Mouse (Mus musculus) ovary, adult 18-20 months (tissue): ENCODE data around the gene Spry2.

Source experiments
- DNase-seq: peaks from one replicate; pipeline ENCODE4 v3.0.0; 2022; ENCODE audit warnings: low spot score, mixed read lengths

Gene Spry2

DNA sequence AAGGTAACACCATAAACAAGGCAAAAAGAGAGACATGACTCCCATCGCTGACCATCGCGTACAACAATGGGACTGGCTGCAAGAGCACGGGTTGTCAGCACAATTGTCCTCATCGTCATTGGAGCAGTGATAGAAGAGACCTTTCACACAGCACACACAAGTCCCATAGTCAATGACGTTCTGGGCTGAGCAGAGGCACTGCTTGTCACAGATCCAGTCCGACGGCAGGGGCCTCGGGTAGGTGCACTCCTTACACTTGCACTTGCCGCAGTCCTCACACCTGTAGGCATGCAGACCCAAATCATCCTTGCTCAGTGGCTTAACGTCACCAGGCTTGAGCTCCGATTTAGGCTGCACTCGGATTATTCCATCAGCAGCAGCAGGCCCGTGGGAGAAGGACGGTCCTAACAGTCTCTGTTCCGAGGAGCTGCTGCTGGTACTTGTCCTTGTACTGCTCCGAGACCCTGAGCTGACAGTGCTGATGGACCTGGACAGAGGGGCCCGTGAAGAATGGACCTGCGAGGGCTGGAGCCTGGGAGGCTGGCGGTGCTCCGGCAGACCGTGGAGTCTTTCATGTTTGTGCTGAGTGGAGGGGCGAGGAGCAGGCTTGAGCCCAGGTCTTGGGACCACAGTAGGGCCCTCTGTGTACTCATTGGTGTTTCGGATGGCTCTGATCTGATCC is 3.5 kb downstream of the Spry2 start:
- DNase-seq: no peak

DNA sequence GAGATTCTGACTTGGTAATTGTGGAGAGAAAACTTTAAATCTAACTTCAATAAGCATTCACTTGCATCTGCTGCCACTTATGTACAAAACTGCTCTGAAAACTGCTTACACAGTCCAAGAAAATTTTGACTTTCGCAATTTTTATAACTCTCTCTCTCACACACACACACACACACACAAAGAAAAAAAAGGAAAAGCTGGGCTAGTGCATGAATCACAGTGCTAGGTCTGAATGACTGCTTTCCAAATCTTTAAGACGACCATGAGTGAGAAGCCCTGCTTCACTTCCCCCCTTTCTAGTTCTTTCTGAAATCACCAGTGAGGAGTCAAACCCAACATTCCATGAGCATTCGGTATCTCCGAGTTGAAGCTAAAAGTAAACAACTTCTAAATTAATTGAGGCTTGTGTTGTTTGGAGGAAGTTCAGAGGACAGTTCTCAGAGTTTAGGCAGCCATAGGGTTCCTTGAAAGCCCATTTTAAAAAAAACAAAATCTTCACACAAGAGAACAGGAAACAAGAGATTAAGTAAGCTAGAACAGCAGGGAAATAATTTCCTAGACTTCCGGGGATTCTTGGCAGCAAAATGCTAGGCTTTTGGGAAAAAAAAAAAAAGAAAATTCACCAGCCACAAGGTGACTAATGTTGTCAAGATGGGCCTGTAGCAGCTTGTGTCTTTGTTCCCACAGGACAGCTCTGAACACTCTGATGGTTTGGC is 5.9 kb downstream of the Spry2 start:
- DNase-seq: no peak

DNA sequence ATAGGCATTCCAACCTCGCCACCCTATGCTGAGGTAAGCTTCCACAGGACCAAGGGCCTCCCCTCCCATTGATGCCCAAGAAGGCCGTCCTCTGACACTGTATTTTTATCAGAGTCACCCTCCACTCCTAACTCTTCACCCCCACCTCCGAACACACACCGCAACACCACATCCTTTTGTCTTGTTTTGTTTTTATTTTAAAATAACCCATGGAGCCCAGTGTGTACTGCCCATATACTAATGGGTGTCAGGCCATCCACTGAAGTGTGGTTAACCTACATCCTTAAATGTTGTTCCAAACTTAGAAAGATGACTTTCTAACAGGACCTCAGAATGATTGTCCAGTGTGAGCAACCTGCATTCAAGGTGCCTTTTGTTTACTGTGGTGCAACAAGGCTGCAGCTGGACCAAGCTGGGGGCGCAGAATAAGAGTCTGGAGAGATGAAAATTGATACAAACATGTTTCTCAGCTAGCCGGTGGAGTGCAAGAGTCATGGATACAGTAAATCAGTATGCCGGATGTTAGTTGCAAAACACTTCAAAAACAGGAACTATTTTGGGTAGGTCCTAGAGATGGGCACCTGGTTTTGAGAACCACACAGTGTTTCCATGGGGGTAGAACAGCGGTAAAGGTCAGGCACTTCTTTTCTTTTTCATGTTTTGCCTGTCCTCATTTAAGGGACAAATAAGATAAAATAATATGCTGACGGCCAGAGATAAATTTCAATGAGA is 9.8 kb downstream of the Spry2 start:
- DNase-seq: no peak

DNA sequence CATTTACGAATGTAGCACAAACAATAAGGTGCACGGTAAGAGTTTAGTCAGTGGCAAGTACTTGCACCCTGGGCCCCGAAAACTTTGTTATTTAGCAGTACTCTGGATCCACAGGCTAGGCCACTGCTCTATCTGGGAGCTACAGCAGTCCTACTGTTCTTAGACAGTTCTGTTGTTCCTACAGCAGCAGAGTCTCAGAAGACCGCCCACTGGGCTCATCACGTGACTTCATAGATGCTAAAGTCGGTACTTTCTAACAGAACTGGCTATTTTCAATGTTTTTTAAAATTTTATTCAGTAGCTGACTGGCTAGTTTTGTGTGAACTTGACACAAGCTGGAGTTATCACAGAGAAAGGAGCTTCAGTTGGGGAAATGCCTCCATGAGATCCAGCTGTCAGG is 11.4 kb downstream of the Spry2 start:
- DNase-seq: no peak

DNA sequence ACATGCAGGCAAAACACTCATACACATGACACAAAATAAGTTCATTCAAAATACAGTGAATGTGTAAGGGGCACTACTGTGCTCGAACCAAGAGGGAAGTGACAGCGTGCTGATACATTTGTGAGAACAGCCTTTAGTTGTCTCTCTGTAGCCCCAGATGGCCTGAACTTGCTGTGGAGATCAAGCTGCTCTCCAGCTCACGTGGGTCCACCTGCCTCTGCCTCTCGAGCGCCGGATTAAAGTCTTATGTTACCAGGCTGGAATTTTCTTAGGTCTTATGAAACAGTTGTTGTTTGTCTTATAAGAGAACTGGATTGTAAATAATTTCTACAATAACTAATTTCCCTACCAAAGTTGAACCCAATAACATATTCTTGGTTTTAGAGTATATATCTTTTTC is 13.4 kb downstream of the Spry2 start:
- DNase-seq: no peak

DNA sequence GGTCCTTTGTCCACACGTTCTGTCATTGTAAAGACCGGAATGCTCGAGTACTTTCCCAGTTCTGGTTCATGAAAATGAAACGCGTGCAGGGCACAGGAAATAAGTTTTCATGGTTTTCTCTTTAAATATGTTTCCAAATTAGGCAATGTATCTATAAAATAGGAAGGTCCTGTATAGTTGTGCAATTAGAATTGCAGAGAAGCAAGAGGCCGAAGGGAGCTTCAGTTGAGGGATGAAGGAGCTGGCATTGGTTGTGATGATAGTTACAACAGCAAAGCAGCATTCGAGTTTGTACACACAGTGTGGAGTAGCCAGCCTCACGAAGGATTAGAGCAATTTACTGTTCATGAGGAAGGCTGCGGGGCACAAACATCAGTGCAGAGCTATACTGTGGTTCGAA is 18.3 kb downstream of the Spry2 start:
- no peak for DNase-seq

DNA sequence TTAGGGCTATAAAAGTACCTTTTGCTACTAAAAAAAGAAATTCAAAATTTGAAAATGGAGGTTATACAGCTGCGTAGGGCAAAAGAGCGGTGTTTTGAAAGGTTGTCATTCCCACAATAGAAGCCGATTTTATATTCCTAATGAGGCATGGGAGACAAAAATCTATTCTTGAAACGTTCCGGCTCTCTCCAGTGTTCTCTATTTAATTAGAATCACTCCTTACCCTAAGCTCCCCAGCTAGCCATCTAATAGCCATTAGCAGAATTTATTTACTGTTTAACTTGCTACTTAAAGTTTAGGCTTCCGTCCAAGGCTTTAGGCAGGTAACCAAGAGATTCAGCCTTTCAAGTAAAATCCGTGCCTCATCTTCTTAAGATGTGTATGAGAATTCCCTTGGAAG is 20.2 kb downstream of the Spry2 start:
- no peak for DNase-seq

DNA sequence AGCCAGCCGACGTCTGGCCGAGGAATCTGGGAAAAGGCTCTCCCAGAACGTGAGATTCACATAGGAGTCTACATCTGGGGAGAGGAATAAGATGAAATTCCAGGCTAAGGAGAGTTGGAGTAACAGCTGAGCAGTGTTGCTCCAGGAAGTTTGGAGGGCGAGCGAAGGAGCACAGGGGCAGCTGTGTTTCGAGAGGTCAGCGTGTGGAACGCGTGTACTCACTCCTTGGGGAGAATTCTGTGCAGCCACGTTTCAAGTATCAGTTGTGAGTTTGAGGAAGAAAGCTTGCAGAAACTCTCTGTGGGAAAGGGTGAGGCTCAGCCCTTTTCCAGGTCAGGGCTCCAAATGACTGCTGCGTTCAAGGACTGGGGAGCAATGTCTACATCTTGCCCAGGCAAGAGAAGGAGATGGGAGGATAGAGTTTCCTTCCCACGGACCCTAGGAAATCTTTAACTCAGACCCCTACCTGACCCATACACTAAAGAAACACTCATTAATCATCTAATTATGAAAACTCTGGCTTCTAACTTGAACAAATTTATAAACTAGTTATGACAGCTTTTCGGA is 26.2 kb downstream of the Spry2 start:
- no peak for DNase-seq

DNA sequence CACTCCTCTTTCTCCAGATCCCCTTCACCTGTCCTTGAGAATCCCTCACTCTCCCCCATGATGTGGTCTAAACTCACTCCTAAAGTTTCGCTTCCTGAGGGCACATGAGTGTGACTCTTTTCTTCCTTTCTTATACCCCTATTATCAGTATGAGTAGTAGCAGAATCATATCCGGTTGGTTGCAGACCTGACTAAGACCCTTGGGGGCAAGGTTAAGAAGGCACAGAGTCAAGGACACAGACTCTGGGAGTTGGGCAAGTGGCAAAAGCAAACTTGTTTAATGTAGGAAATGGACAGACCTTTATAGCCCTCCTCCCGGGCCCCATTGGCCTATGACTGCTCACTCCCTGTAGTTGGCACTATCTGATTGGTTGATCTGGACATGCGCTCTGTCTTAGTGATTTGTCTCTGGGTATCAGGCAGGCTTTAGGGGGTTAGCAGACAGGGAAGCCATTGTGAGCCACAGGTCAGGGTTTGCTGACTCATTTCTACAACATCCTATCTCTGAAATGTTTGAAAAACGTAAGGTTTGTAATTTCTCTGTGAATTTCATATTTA is 31.2 kb downstream of the Spry2 start:
- no peak for DNase-seq

DNA sequence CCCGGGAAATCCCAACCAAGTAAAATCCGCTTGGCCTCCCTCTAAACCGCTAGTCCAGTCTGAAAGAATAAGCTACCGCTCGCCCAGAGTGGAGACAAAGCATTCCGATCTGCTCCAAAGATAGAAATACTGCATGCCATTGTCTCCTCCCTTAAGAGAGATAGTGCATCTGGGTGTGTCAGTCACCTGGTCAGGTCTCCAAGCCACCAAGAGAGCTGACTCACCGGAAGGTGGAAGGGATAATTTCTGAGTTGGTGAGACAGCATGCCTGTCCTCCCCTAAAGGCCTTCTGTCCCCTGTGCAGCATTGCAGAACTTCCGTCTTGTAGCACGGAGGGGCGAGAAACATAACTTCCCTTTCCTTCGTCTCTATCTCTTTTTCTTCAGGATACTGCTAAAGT is 34.4 kb downstream of the Spry2 start:
- DNase-seq: no peak

DNA sequence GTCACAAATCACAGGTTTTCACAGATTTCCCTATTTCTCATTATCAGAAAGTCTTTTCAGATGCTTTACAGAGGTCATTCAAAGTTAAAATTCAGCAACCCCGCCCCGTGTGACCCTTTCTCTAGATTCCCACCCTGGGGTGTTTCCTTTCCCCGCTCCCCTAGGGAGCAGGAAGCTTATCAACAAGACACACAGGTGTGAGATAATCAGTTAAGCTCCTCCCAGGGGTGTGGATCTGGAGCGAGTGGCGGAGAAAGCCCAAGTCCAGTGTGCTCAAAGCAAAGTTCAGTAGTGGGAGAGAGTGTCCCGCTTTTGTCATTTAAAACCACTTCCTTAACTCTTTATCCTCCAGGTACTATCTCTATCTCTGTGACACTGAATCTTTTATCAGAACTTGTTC is 35.7 kb downstream of the Spry2 start:
- no peak for DNase-seq

DNA sequence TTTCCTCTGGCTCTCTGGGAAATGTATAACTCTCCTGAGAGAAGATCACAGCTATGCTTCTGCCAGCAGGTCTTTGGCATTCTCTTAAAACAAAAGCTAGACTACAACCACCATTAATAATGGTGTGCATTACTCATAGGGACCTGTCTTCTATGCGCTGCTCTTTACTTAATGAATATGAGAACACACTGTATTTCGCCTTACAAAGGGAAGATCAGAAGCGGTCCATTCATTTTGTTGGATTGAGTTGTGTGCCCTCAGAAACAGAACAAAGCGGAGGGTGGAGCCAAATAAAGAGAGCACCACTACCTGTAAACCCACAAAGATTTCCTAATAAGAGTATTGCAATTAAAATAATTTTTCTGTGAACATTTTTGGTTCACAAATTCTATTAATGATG is 36.3 kb downstream of the Spry2 start:
- DNase-seq: no peak

DNA sequence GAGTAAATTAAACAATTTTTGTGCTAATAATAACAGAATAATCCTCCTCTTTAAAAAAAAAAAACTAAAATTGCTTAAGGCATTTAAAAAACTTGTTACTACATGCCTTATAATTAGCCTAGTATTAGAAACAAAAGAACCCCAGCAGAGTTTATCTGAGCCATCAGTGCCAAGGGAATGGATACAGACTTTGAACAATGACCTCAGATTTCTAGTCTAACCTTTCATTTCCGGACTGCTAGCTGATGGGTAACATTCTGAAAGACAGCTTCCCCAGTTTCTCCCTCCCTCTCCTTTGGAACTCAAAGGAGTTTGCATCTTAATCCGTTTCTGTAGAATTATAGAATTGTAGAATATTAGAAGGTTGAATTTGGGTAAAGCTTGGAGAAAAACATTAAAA is 36.7 kb downstream of the Spry2 start:
- no peak for DNase-seq

DNA sequence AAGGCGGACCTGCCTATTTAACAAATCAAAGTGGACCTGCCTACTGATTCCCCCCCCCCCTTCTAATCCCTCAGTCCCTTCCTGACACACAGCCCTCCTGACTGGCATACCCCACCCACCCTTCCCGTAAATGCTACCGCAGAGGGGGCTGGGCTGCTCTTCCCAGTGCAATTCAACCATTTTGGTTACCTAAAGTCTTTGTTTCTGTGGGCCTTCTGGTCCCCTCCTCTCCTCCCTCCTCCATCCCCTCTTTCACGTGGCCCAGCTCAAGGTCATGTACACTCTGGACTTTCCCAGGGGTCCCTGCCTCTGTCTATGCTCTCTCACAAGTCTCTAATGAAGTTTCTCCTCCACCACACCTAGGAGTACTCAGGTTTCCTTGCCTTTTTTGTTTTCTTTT is 37.3 kb downstream of the Spry2 start:
- no peak for DNase-seq

DNA sequence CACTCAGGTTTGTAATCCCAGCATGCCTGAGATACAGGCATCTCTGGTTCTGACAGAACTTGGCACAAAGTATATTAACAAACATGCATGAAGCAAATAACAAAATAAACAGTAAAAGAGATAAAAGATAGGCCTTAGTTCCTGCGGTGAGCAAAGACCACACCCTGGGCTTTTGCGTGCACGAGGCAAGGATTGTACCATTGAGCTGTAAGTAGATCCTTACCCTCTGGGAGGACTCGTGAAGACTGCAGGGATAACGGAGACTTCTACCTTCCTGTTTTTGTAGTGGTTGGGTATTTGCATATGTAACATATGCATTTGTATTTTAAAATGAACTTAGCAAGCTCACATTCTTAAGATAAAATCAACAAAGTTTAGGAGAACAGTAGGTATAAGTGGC is 37.7 kb downstream of the Spry2 start:
- DNase-seq: no peak

DNA sequence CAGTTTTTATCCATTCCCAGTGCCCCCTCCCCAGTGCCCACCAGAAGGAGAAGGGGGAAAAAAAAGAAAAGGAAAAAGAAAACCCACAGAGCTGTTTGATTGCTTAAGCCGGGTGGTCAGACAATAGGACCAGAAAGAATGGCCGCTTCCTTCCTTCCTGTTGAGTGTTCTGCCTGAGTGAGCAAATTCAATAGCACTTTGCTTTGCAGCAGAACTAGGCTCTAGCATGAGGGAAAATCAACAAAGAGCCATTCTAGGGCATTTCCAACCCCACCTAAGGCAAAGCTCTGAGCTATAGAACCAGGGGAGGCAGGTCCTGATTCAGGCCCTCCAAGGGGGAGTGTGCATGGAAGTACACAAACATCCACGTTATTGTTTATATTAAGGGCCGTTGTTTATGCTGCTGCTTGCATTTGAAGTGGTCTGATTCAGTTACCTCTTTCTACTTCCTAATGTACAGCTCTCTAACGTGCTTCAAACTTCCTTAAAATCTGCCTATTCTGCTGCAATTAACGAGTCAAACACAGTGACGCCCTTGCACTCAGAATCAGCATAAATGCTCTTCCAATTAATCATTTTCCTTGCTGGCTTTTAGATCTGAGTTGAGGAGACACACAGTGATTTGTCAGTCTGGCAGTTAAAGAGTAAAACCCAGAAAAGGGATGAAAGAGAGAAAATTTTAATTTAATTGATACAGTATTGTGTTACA is 45.1 kb downstream of the Spry2 start:
- DNase-seq: no peak
